Mouse (Mus musculus): ENCODE measurements around the gene Klk9.

DNA sequence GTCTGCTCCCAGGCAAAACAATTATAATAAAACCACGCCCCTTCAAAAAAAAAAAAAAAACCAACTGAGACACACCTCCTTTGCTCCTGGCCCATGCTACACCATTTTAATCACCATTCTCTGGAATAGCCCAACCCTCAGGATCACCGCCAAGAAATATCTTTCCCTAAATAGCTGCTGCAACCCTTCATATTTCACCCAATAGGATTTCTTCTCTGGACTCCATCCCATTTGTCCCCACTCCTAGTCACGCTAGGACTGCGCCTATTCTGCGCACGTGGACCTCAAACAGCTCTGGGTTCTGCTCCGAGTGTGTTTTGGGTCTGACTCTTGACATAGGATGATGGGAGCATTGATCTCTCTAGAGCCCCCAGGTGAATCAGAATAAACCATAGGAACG is 4.7 kb downstream of the Klk9 start:
- TF ChIP-seq CTCF (IDR thresholded peaks at IDR 0.05; ENCODE audit: borderline replicate concordance, insufficient read depth, low read length) (no peak), POLR2A (IDR thresholded peaks at IDR 0.05; ENCODE audit: low read depth, low read length) (peak; percentile 43)
